Mouse (Mus musculus) C2C12 (cell line): ENCODE data around the gene Sart1. TPM values are rescaled to one million over a fixed set of nuclear protein-coding genes. Genes with fewer than 3 reads are reported as not detected.
"Not testable (repeated sequence)": the region's sequence is repeated elsewhere in the genome, so short reads cannot be mapped to it uniquely, and the experiment has no call there.

Experiments used
- H3K27me3 ChIP-seq: one replicate; pipeline ENCODE4 v1.6.1; 2011; ENCODE audit not compliant: control insufficient read depth, insufficient read depth, insufficient read length
- H3K36me3 ChIP-seq: one replicate; pipeline ENCODE4 v1.6.1; 2011; ENCODE audit not compliant: control insufficient read depth, insufficient read depth
- H3K4me3 ChIP-seq: one replicate; pipeline ENCODE4 v1.5.1; 2011; ENCODE audit warnings: mild to moderate bottlenecking, control low read depth; ENCODE audit not compliant: poor library complexity, insufficient read depth, severe bottlenecking
- H3K79me2 ChIP-seq: one replicate; pipeline ENCODE4 v1.6.1; 2011; ENCODE audit not compliant: control insufficient read depth, insufficient read depth
- H3K79me3 ChIP-seq: one replicate; pipeline ENCODE4 v1.6.1; 2011; ENCODE audit warnings: low read depth, control low read depth
- H3ac ChIP-seq: one replicate; pipeline ENCODE3; 2011; ENCODE audit warnings: low read depth; ENCODE audit not compliant: control insufficient read depth, insufficient read length
- CEBPB ChIP-seq: IDR thresholded peaks from one replicate; pipeline ENCODE4 v1.6.1; 2011; ENCODE audit warnings: low read depth, mild to moderate bottlenecking, control low read depth, moderate library complexity
- CTCF ChIP-seq: IDR thresholded peaks from one replicate; pipeline ENCODE4 v1.5.1; 2011; ENCODE audit not compliant: control insufficient read depth, insufficient read depth, insufficient read length
- FOSL1 ChIP-seq: IDR thresholded peaks from one replicate; pipeline ENCODE4 v1.8.0; 2011; ENCODE audit warnings: mild to moderate bottlenecking, low read length; ENCODE audit not compliant: poor library complexity, insufficient read depth, severe bottlenecking
- MAX ChIP-seq: IDR thresholded peaks from one replicate; pipeline ENCODE4 v1.6.1; 2011; ENCODE audit warnings: mild to moderate bottlenecking, control low read depth
- MYOD1 ChIP-seq: IDR thresholded peaks from one replicate; pipeline ENCODE4 v1.6.1; 2011; ENCODE audit warnings: low read depth; ENCODE audit not compliant: control insufficient read depth, insufficient read length
- MYOG ChIP-seq: IDR thresholded peaks from one replicate; pipeline ENCODE4 v1.6.1; 2011; ENCODE audit not compliant: control insufficient read depth, insufficient read length; ENCODE audit errors: extremely low read depth
- USF1 ChIP-seq: IDR thresholded peaks from one replicate; pipeline ENCODE4 v1.6.1; 2011; ENCODE audit warnings: low read depth, mild to moderate bottlenecking, control low read depth, moderate library complexity
- polyA plus RNA-seq: library from polyadenylated mRNA; unstranded; fragments of >200 nt; fragmentation: generic; extraction: Trizol; gene quantifications from one replicate; pipeline ENCODE4 v1.2.1, GENCODE M21; 2012; ENCODE audit warnings: missing spikeins

The Sart1 gene
- polyA plus RNA-seq, 1 experiment, result 68.5 TPM

- H3K27me3 ChIP-seq, result no peaks in the 10 kb centered on the region
- no peak overlapping the region for H3K4me3 ChIP-seq
- H3ac ChIP-seq, result no peak overlapping the region
- H3K79me3 ChIP-seq, result no peaks in the 10 kb centered on the region
- H3K36me3 ChIP-seq, result no peaks in the 10 kb centered on the region
- H3K79me2 ChIP-seq, result no peaks in the 10 kb centered on the region
- TF ChIP-seq MAX (no peak), CEBPB (no peak), USF1 (no peak), CTCF (no peak), FOSL1 (no peak), MYOD1 (no peak), MYOG (no peak)
Observed at GRCm38 (mm10) chr19:5411961-5412360, 23.5 kb upstream of the Sart1 start.

- Histone ChIP-seq H3K79me2 (no peaks in the 10 kb centered on the region), H3K27me3 (no peaks in the 10 kb centered on the region), H3K79me3 (no peaks in the 10 kb centered on the region), H3K36me3 (no peaks in the 10 kb centered on the region), H3K4me3 (no peak overlapping the region), H3ac (no peak overlapping the region)
- no peak for TF ChIP-seq MYOG
- TF ChIP-seq FOSL1, result no peak
- TF ChIP-seq MYOD1, result no peak
- no peak for TF ChIP-seq MAX
- no peak for TF ChIP-seq USF1
- TF ChIP-seq CTCF, result no peak
- TF ChIP-seq CEBPB, result no peak
Observed at GRCm38 (mm10) chr19:5410641-5411040, 22.1 kb upstream of the Sart1 start.

GRCm38 (mm10) chr19:5409068-5409467 lies 20.6 kb upstream of the Sart1 start:
- H3K79me2 ChIP-seq, result no peaks in the 10 kb centered on the region
- no peaks in the 10 kb centered on the region for H3K27me3 ChIP-seq
- H3K79me3 ChIP-seq, result no peaks in the 10 kb centered on the region
- H3ac ChIP-seq, result no peak overlapping the region
- no peaks in the 10 kb centered on the region for H3K36me3 ChIP-seq
- no peak for TF ChIP-seq MYOD1
- TF ChIP-seq MYOG, result no peak
- TF ChIP-seq FOSL1, result no peak
- H3K4me3 ChIP-seq, result no peak overlapping the region

- Histone ChIP-seq H3K36me3 (no peaks in the 10 kb centered on the region), H3K27me3 (no peaks in the 10 kb centered on the region), H3K79me3 (no peaks in the 10 kb centered on the region), H3ac (no peak overlapping the region), H3K4me3 (no peak overlapping the region), H3K79me2 (no peaks in the 10 kb centered on the region)
- no peak for TF ChIP-seq USF1
Observed at GRCm38 (mm10) chr19:5408057-5409001, 19.8 kb upstream of the Sart1 start.

- Histone ChIP-seq H3ac (no peak overlapping the region), H3K79me2 (no peaks in the 10 kb centered on the region), H3K27me3 (no peaks in the 10 kb centered on the region), H3K36me3 (no peaks in the 10 kb centered on the region), H3K4me3 (no peak overlapping the region), H3K79me3 (no peaks in the 10 kb centered on the region)
- TF ChIP-seq CTCF (peak; percentile 31), MAX (no peak)
Observed at GRCm38 (mm10) chr19:5407133-5407532, 18.6 kb upstream of the Sart1 start.

- H3ac ChIP-seq, H3K4me3 ChIP-seq: not testable (repeated sequence)
Observed at GRCm38 (mm10) chr19:5406531-5407126, 18.1 kb upstream of the Sart1 start.

More at GRCm38 (mm10) chr19:5406531-5407126, 18.1 kb upstream of the Sart1 start:
- H3K36me3 ChIP-seq, H3K27me3 ChIP-seq, H3K79me2 ChIP-seq, H3K79me3 ChIP-seq: not testable (repeated sequence)
